Mouse (Mus musculus) forebrain, embryonic 16.5 days (tissue): ENCODE data around the gene Wfdc21. TPM values are rescaled to one million over a fixed set of nuclear protein-coding genes. Genes with fewer than 3 reads are reported as not detected.

Experiments
- ATAC-seq: fragments of 200-750 bp; cut with Nextera tagmentation; 2 replicates; pipeline ENCODE4 v1.8.0; 2017; ENCODE audit warnings: mild to moderate bottlenecking, moderate library complexity
- H3K27ac ChIP-seq: fragments of 300-500 bp; sonication (generic); 2 replicates; pipeline ENCODE4 v1.5.1; 2014; ENCODE audit warnings: low read length, control low read depth
- H3K27me3 ChIP-seq: fragments of 300-500 bp; sonication (generic); replicated peaks from 2 replicates; pipeline ENCODE4 v1.6.1; 2014; ENCODE audit warnings: low read length; ENCODE audit not compliant: control insufficient read depth, insufficient read depth
- H3K36me3 ChIP-seq: fragments of 300-500 bp; sonication (generic); 2 replicates; pipeline ENCODE4 v1.6.1; 2014; ENCODE audit not compliant: control insufficient read depth, insufficient read depth
- H3K4me1 ChIP-seq: fragments of 300-500 bp; sonication (generic); replicated peaks from 2 replicates; pipeline ENCODE4 v1.6.1; 2014; ENCODE audit warnings: low read length; ENCODE audit not compliant: control insufficient read depth, insufficient read depth
- H3K4me2 ChIP-seq: fragments of 300-500 bp; sonication (generic); 2 replicates; pipeline ENCODE4 v1.6.1; 2014; ENCODE audit warnings: mild to moderate bottlenecking, low read length, control low read depth
- H3K4me3 ChIP-seq: fragments of 300-500 bp; sonication (generic); replicated peaks from 2 replicates; pipeline ENCODE4 v1.5.1; 2014; ENCODE audit warnings: mild to moderate bottlenecking, low read length, control low read depth
- H3K9ac ChIP-seq: fragments of 300-500 bp; sonication (generic); replicated peaks from 2 replicates; pipeline ENCODE4 v1.6.1; 2014; ENCODE audit warnings: low read depth, low read length, control low read depth
- H3K9me3 ChIP-seq: fragments of 300-500 bp; sonication (generic); 2 replicates; pipeline ENCODE4 v1.6.1; 2016; ENCODE audit warnings: low read length; ENCODE audit not compliant: control insufficient read depth
- WGBS: fragments of 180-500 bp; shearing (Covaris S2); extraction: QIAGEN DNeasy Blood & Tissue Kit; methylation state at CpG from one replicate; pipeline ENCODE4 v1.1.7; 2014; 5-methylcytosine and 5-hydroxymethylcytosine counted together
- polyA plus RNA-seq: library from polyadenylated mRNA; unstranded; fragments of >200 nt; fragmentation: Nextera tagmentation; extraction: Ambion mirVana; gene quantifications from 2 replicates; pipeline ENCODE4 v1.2.1, GENCODE M21; 2015

The Wfdc21 gene
- polyA plus RNA-seq, 1 experiment from 2014 or later = not detected

- Histone ChIP-seq H3K27ac (no peak overlapping the region), H3K27me3 (no peaks in the 10 kb centered on the region), H3K9ac (no peak overlapping the region), H3K9me3 (no peaks in the 10 kb centered on the region), H3K4me2 (no peak overlapping the region), H3K4me3 (no peak overlapping the region), H3K4me1 (no peaks in the 10 kb centered on the region), H3K36me3 (no peaks in the 10 kb centered on the region)
- ATAC-seq = no peak
- 90% methylated on average over 1 of the region's 1 CpGs for whole genome bisulfite sequencing
These were observed 15.6 kb upstream of the Wfdc21 start for GRCm38 (mm10) chr11:83731116-83731515.

DNA sequence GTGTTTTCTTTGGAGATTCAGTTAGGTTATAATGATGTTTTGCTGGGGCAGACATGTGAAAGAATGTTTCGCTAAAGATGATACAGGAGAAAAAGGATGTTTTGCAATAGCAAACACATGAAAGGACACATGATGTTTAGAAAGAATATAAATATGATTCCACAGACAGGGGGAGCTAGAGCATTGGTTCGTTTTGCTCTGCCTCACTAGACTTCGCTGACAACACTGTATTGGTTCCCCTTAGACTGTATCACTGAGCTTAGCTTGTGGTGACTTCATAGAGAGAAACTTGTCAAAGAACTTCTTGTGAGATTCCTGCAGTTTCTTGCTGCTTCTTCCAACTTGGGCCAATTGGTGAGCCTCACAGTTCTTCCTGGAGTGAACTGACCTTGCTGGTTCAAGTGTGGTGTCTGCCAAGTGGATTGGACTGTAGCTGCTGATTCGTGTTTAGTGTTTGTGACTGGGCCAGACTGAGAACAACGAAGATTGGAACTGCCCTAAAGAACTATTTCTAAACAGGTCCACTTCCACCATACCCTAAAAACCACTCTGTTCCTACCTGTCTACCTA, 13.6 kb upstream of the Wfdc21 start:
- WGBS = 80% methylated on average over 5 of the region's 5 CpGs
- no peaks in the 10 kb centered on the region for H3K27me3 ChIP-seq
- no peak for ATAC-seq

GRCm38 (mm10) chr11:83734215-83734614, 12.5 kb upstream of the Wfdc21 start:
- Histone ChIP-seq H3K4me2 (no peak overlapping the region), H3K9me3 (no peaks in the 10 kb centered on the region), H3K9ac (no peak overlapping the region), H3K4me1 (no peaks in the 10 kb centered on the region), H3K27me3 (no peaks in the 10 kb centered on the region), H3K27ac (no peak overlapping the region), H3K36me3 (no peaks in the 10 kb centered on the region), H3K4me3 (no peak overlapping the region)
- ATAC-seq = no peak
- WGBS = 90% methylated on average over 1 of the region's 1 CpGs

More for the DNA sequence above, 13.6 kb upstream of the Wfdc21 start:
- H3K4me2 ChIP-seq = no peak overlapping the region
- H3K36me3 ChIP-seq = no peaks in the 10 kb centered on the region
- H3K4me3 ChIP-seq = no peak overlapping the region
- H3K9ac ChIP-seq = no peak overlapping the region
- no peaks in the 10 kb centered on the region for H3K4me1 ChIP-seq
- H3K27ac ChIP-seq = no peak overlapping the region
- H3K9me3 ChIP-seq = no peaks in the 10 kb centered on the region

- no peak overlapping the region for H3K4me2 ChIP-seq
- H3K36me3 ChIP-seq = no peaks in the 10 kb centered on the region
- H3K4me3 ChIP-seq = no peak overlapping the region
- H3K27me3 ChIP-seq = no peaks in the 10 kb centered on the region
- no peaks in the 10 kb centered on the region for H3K9me3 ChIP-seq
- WGBS = 69% methylated on average over 2 of the region's 2 CpGs
- ATAC-seq = no peak
- no peaks in the 10 kb centered on the region for H3K4me1 ChIP-seq
- H3K9ac ChIP-seq = no peak overlapping the region
- H3K27ac ChIP-seq = no peak overlapping the region
These were observed 10.9 kb upstream of the Wfdc21 start for GRCm38 (mm10) chr11:83735881-83736280.

GRCm38 (mm10) chr11:83737109-83737558, 9.6 kb upstream of the Wfdc21 start:
- no peak overlapping the region for H3K27ac ChIP-seq
- no peaks in the 10 kb centered on the region for H3K9me3 ChIP-seq
- H3K4me1 ChIP-seq = no peaks in the 10 kb centered on the region
- no peak overlapping the region for H3K9ac ChIP-seq
- ATAC-seq = no peak
- 83% methylated on average over 3 of the region's 3 CpGs for WGBS
- H3K4me3 ChIP-seq = no peak overlapping the region
- no peaks in the 10 kb centered on the region for H3K36me3 ChIP-seq
- H3K27me3 ChIP-seq = no peaks in the 10 kb centered on the region
- H3K4me2 ChIP-seq = no peak overlapping the region

GRCm38 (mm10) chr11:83739241-83739640, 7.5 kb upstream of the Wfdc21 start:
- Histone ChIP-seq H3K9ac (no peak overlapping the region), H3K27ac (no peak overlapping the region), H3K4me2 (no peak overlapping the region), H3K36me3 (no peaks in the 10 kb centered on the region), H3K27me3 (no peaks in the 10 kb centered on the region), H3K9me3 (no peaks in the 10 kb centered on the region), H3K4me1 (no peaks in the 10 kb centered on the region), H3K4me3 (no peak overlapping the region)
- ATAC-seq = no peak
- 26% methylated on average over 5 of the region's 5 CpGs for WGBS

DNA sequence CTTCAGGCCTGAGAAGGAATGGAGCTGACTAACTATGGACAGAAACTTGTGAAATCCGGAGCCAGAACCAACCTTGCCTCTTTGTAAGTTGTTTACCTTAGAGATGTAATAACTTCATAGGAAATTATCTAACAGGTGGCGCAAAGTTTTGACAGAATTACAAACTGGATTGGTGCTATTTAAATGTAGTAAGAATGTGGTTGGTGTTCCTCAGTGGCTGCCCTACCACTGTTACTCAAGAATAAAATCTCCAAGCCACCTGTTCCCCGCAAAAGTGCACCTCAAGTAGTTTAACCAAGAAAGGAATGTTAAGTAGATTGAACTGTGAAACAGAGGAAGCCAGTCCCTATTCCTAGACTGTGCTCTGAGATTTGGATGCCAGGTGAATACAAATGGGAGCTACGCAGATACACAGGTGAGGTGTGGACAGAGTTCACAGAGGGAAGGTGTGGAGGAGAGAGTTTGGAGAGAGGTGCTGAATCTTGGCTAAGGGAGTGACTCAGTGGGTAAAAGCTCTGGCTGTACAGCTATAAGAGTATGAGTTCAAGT, 6.2 kb upstream of the Wfdc21 start:
- no peak overlapping the region for H3K27ac ChIP-seq
- H3K36me3 ChIP-seq = no peaks in the 10 kb centered on the region
- WGBS = 85% methylated on average over 4 of the region's 4 CpGs
- H3K27me3 ChIP-seq = no peaks in the 10 kb centered on the region
- H3K4me3 ChIP-seq = no peak overlapping the region
- no peaks in the 10 kb centered on the region for H3K9me3 ChIP-seq
- no peak overlapping the region for H3K4me2 ChIP-seq
- H3K9ac ChIP-seq = no peak overlapping the region
- H3K4me1 ChIP-seq = no peaks in the 10 kb centered on the region
- ATAC-seq = no peak

DNA sequence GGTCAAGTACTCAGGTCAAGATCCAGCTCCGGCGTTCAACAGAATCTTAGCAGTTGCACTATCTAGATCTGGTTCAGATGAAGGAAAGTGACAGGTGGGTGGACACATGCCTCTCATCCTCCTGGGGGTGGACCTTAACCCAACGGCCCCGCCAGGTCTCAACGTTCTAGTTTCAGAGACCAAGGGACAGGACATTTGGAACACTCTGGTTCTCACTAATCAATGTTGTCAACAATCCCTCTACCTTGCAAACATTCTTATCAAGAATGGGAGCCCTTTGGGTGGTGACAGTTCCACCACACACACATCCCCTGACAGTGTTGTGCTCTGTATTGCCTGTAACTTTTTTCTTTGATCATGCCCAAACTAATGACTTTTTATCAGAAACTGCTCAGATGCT, 4.9 kb upstream of the Wfdc21 start:
- WGBS = 77% methylated on average over 5 of the region's 5 CpGs
- no peak for ATAC-seq
- H3K27ac ChIP-seq = no peak overlapping the region

GRCm38 (mm10) chr11:83742731-83743355, 3.9 kb upstream of the Wfdc21 start:
- no peaks in the 10 kb centered on the region for H3K9me3 ChIP-seq
- H3K4me2 ChIP-seq = no peak overlapping the region
- H3K36me3 ChIP-seq = no peaks in the 10 kb centered on the region
- no peak overlapping the region for H3K27ac ChIP-seq
- no peak overlapping the region for H3K4me3 ChIP-seq
- H3K9ac ChIP-seq = no peak overlapping the region
- peaks cover 4% of the 10 kb centered on the region for H3K27me3 ChIP-seq
- no peaks in the 10 kb centered on the region for H3K4me1 ChIP-seq
- ATAC-seq = no peak
- WGBS = 75% methylated on average over 9 of the region's 9 CpGs

More for the DNA sequence above, 4.9 kb upstream of the Wfdc21 start:
- Histone ChIP-seq H3K4me3 (no peak overlapping the region), H3K4me2 (no peak overlapping the region), H3K9ac (no peak overlapping the region), H3K4me1 (no peaks in the 10 kb centered on the region), H3K36me3 (no peaks in the 10 kb centered on the region), H3K9me3 (no peaks in the 10 kb centered on the region), H3K27me3 (peaks cover 2% of the 10 kb centered on the region; the same call in 1 of the 2 replicates)
